In the genomic region with DNA sequence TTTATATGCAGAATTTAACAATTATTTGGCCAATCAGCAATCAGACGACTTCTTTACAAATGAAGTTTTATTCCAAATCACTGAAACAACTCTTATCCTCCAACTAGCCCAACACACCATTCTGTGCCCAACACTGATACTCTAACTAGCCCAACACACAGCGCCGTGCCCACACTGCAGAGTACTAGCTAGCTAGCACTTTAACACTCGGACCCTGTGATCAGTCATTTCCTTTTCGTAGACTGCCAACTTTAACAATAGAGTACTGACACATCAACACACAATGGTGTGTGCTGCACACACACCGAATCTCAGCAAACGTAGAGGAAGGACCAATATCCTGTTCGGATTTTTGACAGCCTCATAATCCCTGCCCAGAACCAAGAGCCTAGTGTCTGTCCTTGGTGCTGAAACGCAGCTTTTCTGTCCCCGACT, we compare ENCODE assay signal across 8 mouse cellular contexts. TPM values are rescaled to one million over a fixed set of nuclear protein-coding genes. Genes with fewer than 3 reads are reported as not detected.
DNase-seq lines count a peak whose midpoint lies in the region; ATAC-seq lines count a peak whose summit lies in the region.

No protein-coding gene starts in this region.

- H3K36me3 ChIP-seq in heart, embryonic 14.5 days (ENCODE audit: control insufficient read depth, insufficient read depth, low read length) = no peaks in the 10 kb centered on the region
- no peaks in the 10 kb centered on the region for H3K36me3 ChIP-seq in forebrain, embryonic 14.5 days (ENCODE audit: control insufficient read depth, insufficient read depth, low read length)
- no peaks in the 10 kb centered on the region for H3K36me3 ChIP-seq in kidney, embryonic 14.5 days (ENCODE audit: control insufficient read depth, insufficient read depth, low read length)

- peak overlapping the region; percentile 64 to 70; a peak in 3 of 4 replicates for H3K4me3 ChIP-seq in heart, embryonic 14.5 days (ENCODE audit: control insufficient read depth in 1 of 2, insufficient read depth in 1 of 2, low read depth in 1 of 2, low read length in 2 of 2)
- peak overlapping the region; percentile 80 for H3K4me3 ChIP-seq in forebrain, embryonic 14.5 days (ENCODE audit: low read depth, low read length)
- H3K4me3 ChIP-seq in kidney, embryonic 14.5 days (ENCODE audit: low read length) = peak overlapping the region; percentile 65

- H3K9me3 ChIP-seq in heart, embryonic 14.5 days (ENCODE audit: control insufficient read depth, low read length) = no peaks in the 10 kb centered on the region
- no peaks in the 10 kb centered on the region for H3K9me3 ChIP-seq in forebrain, embryonic 14.5 days (replicated peaks; ENCODE audit: control insufficient read depth, low read length)
- H3K9me3 ChIP-seq in kidney, embryonic 14.5 days (ENCODE audit: control insufficient read depth, low read length) = no peaks in the 10 kb centered on the region

- H3K4me1 ChIP-seq in heart, embryonic 14.5 days (ENCODE audit: control insufficient read depth in 2 of 2, insufficient read depth in 2 of 2, low read length in 2 of 2) = peaks cover 0 to 11% of the 10 kb centered on the region in 2 experiments; a peak in 2 of 4 replicates
- peaks cover 6% of the 10 kb centered on the region for H3K4me1 ChIP-seq in forebrain, embryonic 14.5 days (ENCODE audit: control insufficient read depth, insufficient read depth, low read length)
- H3K4me1 ChIP-seq in kidney, embryonic 14.5 days (ENCODE audit: control insufficient read depth, insufficient read depth, low read length) = no peaks in the 10 kb centered on the region

- no peak overlapping the region for H3K9ac ChIP-seq in heart, embryonic 14.5 days (ENCODE audit: low read length)
- H3K9ac ChIP-seq in forebrain, embryonic 14.5 days (ENCODE audit: low read length) = peak overlapping the region; percentile 94
- H3K9ac ChIP-seq in kidney, embryonic 14.5 days (ENCODE audit: low read depth, low read length) = no peak overlapping the region

- H3K27me3 ChIP-seq in heart, embryonic 14.5 days (ENCODE audit: control insufficient read depth, insufficient read depth, low read length) = peaks cover 39% of the 10 kb centered on the region
- no peaks in the 10 kb centered on the region; the same call in 1 of the 2 replicates for H3K27me3 ChIP-seq in forebrain, embryonic 14.5 days (replicated peaks; ENCODE audit: control insufficient read depth, insufficient read depth, low read length)
- H3K27me3 ChIP-seq in kidney, embryonic 14.5 days (ENCODE audit: control insufficient read depth, insufficient read depth, low read length) = peaks cover 17% of the 10 kb centered on the region

- ATAC-seq in heart, embryonic 14.5 days (ENCODE audit: insufficient number of reproducible peaks, insufficient read depth, low FRiP score, low read depth) = no peak
- ATAC-seq in forebrain, embryonic 14.5 days = no peak; the same call in 1 of the 2 replicates
- 0 out of 2 replicates have a peak, but pooled peaks have one; percentile 1 for ATAC-seq in kidney, embryonic 14.5 days (ENCODE audit: low FRiP score, low TSS enrichment)

- no peak for DNase-seq in heart, adult 9 months (ENCODE audit: low spot score in 2 of 2)
- DNase-seq in adipocyte (ENCODE audit: low spot score) = peak; percentile 21
- DNase-seq in forebrain, embryonic 14.5 days (ENCODE audit: low spot score) = no peak
- peak; percentile 80 for DNase-seq in mesoderm, embryonic 11.5 days (ENCODE audit: low read depth, low spot score)
- DNase-seq in thymus, postnatal 25 days = no peak
- DNase-seq in spleen, adult 18-20 months = no peak

- no peak overlapping the region for H3K27ac ChIP-seq in heart, embryonic 14.5 days (replicated peaks in 1 of 2; ENCODE audit: control insufficient read depth in 1 of 2, insufficient read depth in 1 of 2, low read depth in 2 of 2, low read length in 2 of 2)
- H3K27ac ChIP-seq in forebrain, embryonic 14.5 days (ENCODE audit: low read depth, low read length) = no peak overlapping the region
- H3K27ac ChIP-seq in kidney, embryonic 14.5 days (ENCODE audit: low read depth, low read length) = no peak overlapping the region

- 22% methylated on average over 10 of the region's 10 CpGs for WGBS in heart, embryonic 14.5 days
- WGBS in forebrain, embryonic 14.5 days = 14% methylated on average over 10 of the region's 10 CpGs
- WGBS in kidney, embryonic 14.5 days = 24% methylated on average over 10 of the region's 10 CpGs

- H3K4me2 ChIP-seq in heart, embryonic 14.5 days (ENCODE audit: low read length) = peak overlapping the region; percentile 99
- peak overlapping the region; percentile 94 for H3K4me2 ChIP-seq in forebrain, embryonic 14.5 days (ENCODE audit: low read length)
- peak overlapping the region; percentile 73 for H3K4me2 ChIP-seq in kidney, embryonic 14.5 days (replicated peaks; ENCODE audit: low read depth, low read length)

RNA-seq across cellular contexts. Expression of a gene that starts 57.7 kb away (rescaled TPM):
- 1.0 and 1.3 TPM in 2 replicates for polyA plus RNA-seq in heart, embryonic 14.5 days (2014; fragmentation: Nextera tagmentation; extraction: Ambion mirVana)
- 92.6 and 126 TPM in 2 replicates for polyA plus RNA-seq in forebrain, embryonic 14.5 days (2014; fragmentation: Nextera tagmentation; extraction: Ambion mirVana)
- polyA plus RNA-seq in kidney, embryonic 14.5 days (2014; fragmentation: Nextera tagmentation; extraction: Ambion mirVana) = 9.9 and 16.1 TPM in 2 replicates

Comparison
In these comparisons a context has a peak if more than half of its experiments do, and no peak if none do; other contexts are left out.
1. DNase-seq: peak in adipocyte (single experiment) and mesoderm, embryonic 11.5 days (single experiment); none in heart, adult 9 months (0 of 2), forebrain, embryonic 14.5 days (single experiment), thymus, postnatal 25 days (single experiment) and spleen, adult 18-20 months (0 of 2).
2. Peak in every context shown above with its lines, with median percentiles within 50 percentile points of each other: H3K4me2 ChIP-seq and H3K4me3 ChIP-seq.